ENCODE assay signal across 28 mouse cellular contexts in the genomic region with DNA sequence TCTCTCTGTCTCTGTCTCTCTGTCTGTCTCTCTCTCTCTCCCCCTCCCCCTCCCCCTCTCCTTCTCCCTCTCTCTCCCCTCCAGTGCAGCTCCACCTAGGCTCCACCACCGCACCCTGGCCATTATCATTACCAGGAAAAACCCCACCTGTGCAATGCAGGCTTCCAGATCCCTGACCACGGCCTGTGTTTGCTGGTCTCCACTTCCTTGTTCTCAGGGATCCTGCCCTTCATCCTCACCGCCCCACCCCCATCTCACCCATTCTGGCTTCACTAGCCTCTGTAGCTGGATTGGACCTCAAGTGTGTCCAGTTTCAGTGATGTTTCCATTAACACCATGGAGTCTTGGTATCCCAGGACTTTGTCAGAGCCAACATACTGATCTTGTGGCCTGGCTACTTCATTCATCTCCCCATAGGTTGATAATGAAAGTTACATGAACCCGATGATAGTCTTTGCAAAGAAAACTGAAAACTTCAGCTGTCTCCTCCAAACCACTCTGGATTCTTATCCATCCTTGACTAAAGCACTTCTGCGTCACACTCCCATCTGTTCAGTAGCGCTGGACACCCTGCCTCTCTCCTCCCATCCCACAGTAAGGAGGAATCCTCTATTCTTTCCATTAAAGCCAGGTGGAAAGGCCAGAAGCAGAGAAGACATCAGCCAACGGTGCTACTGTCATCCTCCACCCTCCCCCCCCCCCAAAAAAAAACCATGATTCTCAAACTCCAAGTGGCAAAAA.
DNase-seq lines count a peak whose midpoint lies in the region; ATAC-seq and TF ChIP-seq lines count a peak whose summit lies in the region.
"Had no signal": no experiment of that assay in that cellular context is flagged by ENCODE, and none has a peak within 500 bp of the region (broad histone marks: within the 10 kb centered on the region; RNA-seq: fewer than 3 reads in every experiment).

No protein-coding gene starts in this region.

- no peak overlapping the region for H3K4me3 ChIP-seq in layer of hippocampus, adult 2 months
- H3K4me3 ChIP-seq in stomach, postnatal 0 days (ENCODE audit: low read depth, low read length) = no peak overlapping the region
- H3K4me3 ChIP-seq in neural tube, embryonic 15.5 days (replicated peaks) = no peak overlapping the region
- H3K4me3 ChIP-seq: embryonic facial prominence, embryonic 10.5 days; embryonic facial prominence, embryonic 15.5 days; forebrain, embryonic 12.5 days; gastrocnemius, adult 2 months; hindbrain, embryonic 10.5 days; hindbrain, embryonic 15.5 days; midbrain, embryonic 13.5 days; neural tube, embryonic 13.5 days had no signal

- DNase-seq in layer of hippocampus, adult 2 months (ENCODE audit: low spot score in 2 of 2) = no peak
- DNase-seq in layer of hippocampus, postnatal 36 days = no peak
- peak; percentile 88 for DNase-seq in stomach, postnatal 0 days (ENCODE audit: low spot score)
- DNase-seq in kidney, adult 9 months = no peak
- DNase-seq: adrenal gland, adult 2 months; cerebellum, adult 2 months; cerebellum, postnatal 14 days; gastrocnemius, adult 2 months; gastrocnemius, postnatal 36 days; heart, postnatal 14 days; kidney, postnatal 14 days; liver; lung, embryonic 14.5 days; lung, postnatal 4 days; thymus, adult 2 months had no signal

- TF ChIP-seq EP300 in stomach, postnatal 0 days (optimal IDR thresholded peaks at IDR 0.05) = no peak

- no peak overlapping the region for H3K4me2 ChIP-seq in stomach, postnatal 0 days (replicated peaks; ENCODE audit: low read depth)
- no peak overlapping the region for H3K4me2 ChIP-seq in neural tube, embryonic 15.5 days
- H3K4me2 ChIP-seq: embryonic facial prominence, embryonic 15.5 days; forebrain, embryonic 12.5 days; hindbrain, embryonic 15.5 days; lung, embryonic 14.5 days; midbrain, embryonic 13.5 days; neural tube, embryonic 13.5 days had no signal

- ATAC-seq in granulocyte monocyte progenitor cell, adult 5-6 weeks (replicated peaks; ENCODE audit: poor library complexity, severe bottlenecking) = peak; percentile 35; the same call in 1 of the 2 replicates
- 0 out of 2 replicates have a peak, but pooled peaks have one; percentile 17 for ATAC-seq in megakaryocyte progenitor cell, adult 5-6 weeks (replicated peaks; ENCODE audit: poor library complexity)
- ATAC-seq in stomach, postnatal 0 days (ENCODE audit: low FRiP score, low TSS enrichment) = peak; percentile 90
- ATAC-seq in neural tube, embryonic 15.5 days (ENCODE audit: low FRiP score) = no peak
- ATAC-seq: activated CD4-positive, CD25-positive, alpha-beta regulatory T cell, adult 4 months; inflammation-experienced regulatory T-cells, adult 6 months; midbrain, embryonic 13.5 days had no signal

- H3K27ac ChIP-seq in layer of hippocampus, adult 2 months = peak overlapping the region; percentile 39; the same call in 1 of the 2 replicates
- peak overlapping the region; percentile 59 for H3K27ac ChIP-seq in stomach, postnatal 0 days (replicated peaks)
- H3K27ac ChIP-seq in neural tube, embryonic 15.5 days (replicated peaks) = no peak overlapping the region
- H3K27ac ChIP-seq: embryonic facial prominence, embryonic 10.5 days; embryonic facial prominence, embryonic 15.5 days; forebrain, embryonic 12.5 days; gastrocnemius, adult 2 months; hindbrain, embryonic 10.5 days; hindbrain, embryonic 15.5 days; liver, embryonic 14.5 days; midbrain, embryonic 13.5 days; neural tube, embryonic 13.5 days had no signal

- H3K4me1 ChIP-seq in stomach, postnatal 0 days (replicated peaks; ENCODE audit: control insufficient read depth, insufficient read depth) = no peaks in the 10 kb centered on the region
- no peaks in the 10 kb centered on the region; the same call in 1 of the 2 replicates for H3K4me1 ChIP-seq in neural tube, embryonic 15.5 days

- WGBS in stomach, postnatal 0 days = 83% methylated on average over 7 of the region's 7 CpGs
- 95% methylated on average over 7 of the region's 7 CpGs for WGBS in neural tube, embryonic 15.5 days

- TF ChIP-seq CTCF in layer of hippocampus, adult 2 months (conservative IDR thresholded peaks at IDR 0.05) = no peak
- TF ChIP-seq CTCF in stomach, postnatal 0 days (IDR thresholded peaks at IDR 0.05; ENCODE audit: low read depth) = peak; percentile 15; the same call in 1 of the 2 replicates

- H3K9ac ChIP-seq in stomach, postnatal 0 days (ENCODE audit: low read length) = no peak overlapping the region
- no peak overlapping the region for H3K9ac ChIP-seq in neural tube, embryonic 15.5 days (replicated peaks)
- H3K9ac ChIP-seq: embryonic facial prominence, embryonic 15.5 days; forebrain, embryonic 12.5 days; hindbrain, embryonic 15.5 days; liver, embryonic 14.5 days; lung, embryonic 14.5 days; midbrain, embryonic 13.5 days; neural tube, embryonic 13.5 days had no signal

- H3K9me3 ChIP-seq in stomach, postnatal 0 days (ENCODE audit: control insufficient read depth, low read length) = no peaks in the 10 kb centered on the region
- no peaks in the 10 kb centered on the region for H3K9me3 ChIP-seq in neural tube, embryonic 15.5 days (replicated peaks)
- H3K9me3 ChIP-seq: embryonic facial prominence, embryonic 10.5 days; embryonic facial prominence, embryonic 15.5 days; forebrain, embryonic 12.5 days; hindbrain, embryonic 15.5 days; midbrain, embryonic 13.5 days had no signal

- H3K27me3 ChIP-seq in stomach, postnatal 0 days (ENCODE audit: control insufficient read depth, insufficient read depth, low read length) = no peaks in the 10 kb centered on the region
- no peaks in the 10 kb centered on the region for H3K27me3 ChIP-seq in neural tube, embryonic 15.5 days (replicated peaks)
- H3K27me3 ChIP-seq: embryonic facial prominence, embryonic 15.5 days; forebrain, embryonic 12.5 days; hindbrain, embryonic 15.5 days; midbrain, embryonic 13.5 days; neural tube, embryonic 13.5 days had no signal

- H3K36me3 ChIP-seq in stomach, postnatal 0 days (ENCODE audit: control insufficient read depth, insufficient read depth, low read length) = no peaks in the 10 kb centered on the region
- no peaks in the 10 kb centered on the region for H3K36me3 ChIP-seq in neural tube, embryonic 15.5 days
- H3K36me3 ChIP-seq: embryonic facial prominence, embryonic 15.5 days; forebrain, embryonic 12.5 days; hindbrain, embryonic 15.5 days; neural tube, embryonic 13.5 days had no signal
